Mouse (Mus musculus) spleen, postnatal 14 days (tissue): ENCODE results near the gene Irf9.
A peak's percentile ranks its signal among the peaks of the same experiment; 100 is the strongest.

Source experiments
- DNase-seq, 2 experiments: peaks; one replicate each; pipeline ENCODE4 v3.0.0; 2021 to 2022; ENCODE audit warnings: low spot score in 2 of 2

Gene Irf9

GRCm38 (mm10) chr14:55580731-55581130 is 22.6 kb upstream of the Irf9 start:
- DNase-seq: no peak

DNA sequence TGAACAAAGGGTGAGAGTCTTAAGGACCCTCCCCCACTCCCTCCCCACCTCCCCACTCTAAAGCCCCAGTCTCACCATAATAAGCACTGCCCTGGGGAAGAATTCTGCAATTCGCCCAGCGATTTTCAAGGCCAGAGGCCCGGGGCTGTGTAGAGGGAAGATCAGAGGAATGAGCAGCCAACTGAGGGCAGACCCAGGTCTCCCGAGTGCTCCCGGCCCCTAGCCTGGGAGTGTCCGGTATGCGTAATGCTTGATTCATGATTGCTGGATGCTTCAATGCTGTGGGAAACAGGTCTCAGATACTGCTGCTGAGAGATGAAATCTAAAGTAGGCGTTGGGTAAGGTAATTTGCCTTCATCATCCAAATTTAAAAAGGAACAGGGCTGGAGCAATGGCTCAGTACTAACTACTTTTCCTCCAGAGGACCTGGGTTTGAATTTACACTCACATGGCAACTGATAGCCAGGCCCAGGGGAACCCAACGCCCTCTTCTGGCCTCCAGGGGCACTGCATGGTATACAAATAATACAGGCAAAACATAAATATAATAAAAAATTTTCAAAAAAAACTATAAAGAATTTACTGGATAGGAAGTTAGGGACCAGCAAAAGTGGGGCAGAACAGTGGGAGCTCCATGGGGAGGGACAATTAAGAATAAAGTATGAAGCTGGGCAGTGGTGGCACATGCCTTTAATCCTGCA is 21.2 kb upstream of the Irf9 start:
- DNase-seq: peak in 1 of 2 experiments; percentile 36

- no peak for DNase-seq
These were observed 19.1 kb upstream of the Irf9 start for GRCm38 (mm10) chr14:55584303-55584701.

DNA sequence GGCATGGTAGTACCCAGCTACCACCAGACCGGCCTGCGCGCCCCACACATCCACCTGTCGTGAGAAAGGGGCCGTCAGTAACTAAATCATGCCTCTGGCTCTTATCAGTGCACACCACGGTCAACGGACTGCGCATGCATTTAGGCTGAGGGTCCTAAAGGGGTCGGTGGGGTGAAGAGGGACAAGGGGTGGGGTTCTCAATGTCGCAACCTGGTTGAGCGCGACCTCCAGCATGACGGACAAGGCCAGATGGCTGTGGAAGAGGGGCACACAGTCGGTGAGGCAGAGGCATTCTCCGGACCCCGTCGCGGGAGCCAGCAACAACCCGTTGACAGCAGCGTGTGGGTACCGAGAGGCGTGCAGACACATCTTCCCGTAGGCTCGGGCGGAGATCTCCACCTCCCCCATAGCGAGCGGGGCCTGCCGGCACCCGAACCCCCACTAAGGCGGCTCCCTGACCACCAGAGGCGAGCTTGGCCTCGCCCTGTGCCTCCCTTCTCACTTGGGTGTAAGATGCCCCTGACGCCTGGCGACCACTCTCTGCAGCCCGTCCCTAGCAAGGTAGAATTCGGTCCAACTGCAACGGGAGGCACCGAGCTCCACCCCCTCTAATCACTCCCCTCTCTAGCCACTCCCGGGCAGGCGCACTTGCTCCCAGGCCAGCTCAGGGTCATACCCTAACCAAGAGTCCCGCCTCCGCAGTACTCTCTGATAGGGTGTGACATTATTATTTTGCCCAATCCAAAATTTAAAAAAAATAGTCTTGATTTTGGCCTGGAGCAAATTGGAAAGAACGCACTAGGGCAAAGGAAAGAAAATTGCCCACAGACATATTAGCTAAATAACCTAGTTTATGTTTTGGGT is 18.4 kb upstream of the Irf9 start, which contains the start of gene Emc9:
TSS of gene Emc9 (minus strand) at position 601 of the 864 bp plus-strand sequence.
- peak; percentile 69 to 71 for DNase-seq

GRCm38 (mm10) chr14:55585566-55585960 is 17.8 kb upstream of the Irf9 start:
- no peak for DNase-seq

DNA sequence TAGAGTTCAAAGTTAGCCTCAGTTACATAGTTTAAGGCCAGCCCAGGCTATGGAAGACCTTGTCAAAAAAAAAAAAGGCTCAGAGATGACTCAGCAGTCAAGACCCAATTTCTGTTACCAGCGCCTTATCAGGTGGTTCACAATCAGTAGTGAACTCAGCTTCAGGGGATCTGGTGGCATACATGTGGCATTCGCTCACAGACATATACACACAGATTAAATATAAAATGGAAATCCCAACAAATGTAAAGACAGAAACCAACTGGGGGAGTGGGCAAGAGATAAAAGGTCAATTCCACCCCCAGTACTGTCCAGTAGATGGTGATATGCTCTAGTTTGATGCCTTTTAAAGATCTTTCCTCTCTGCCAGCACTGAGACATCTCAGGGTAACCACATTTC is 17.2 kb upstream of the Irf9 start:
- no peak for DNase-seq

DNA sequence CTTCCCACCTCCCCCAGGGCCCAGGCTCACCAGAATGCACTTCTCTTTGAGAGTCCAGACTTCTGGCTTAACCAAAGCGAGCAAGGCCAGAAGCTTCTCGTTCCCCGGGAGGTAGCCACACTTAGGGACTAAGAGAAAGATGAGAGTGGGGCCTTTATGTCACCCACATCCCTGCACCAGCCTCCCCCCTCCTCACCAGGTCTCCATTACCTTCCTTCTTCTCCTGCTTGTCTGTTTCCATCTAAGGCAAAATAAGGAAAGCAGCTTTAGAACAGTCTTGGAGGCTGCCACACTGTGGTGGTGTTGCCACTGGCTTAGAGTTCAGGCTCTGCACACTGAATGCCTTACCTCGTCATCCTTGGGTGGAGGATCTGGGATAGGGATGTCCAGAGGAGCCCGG is 14.1 kb upstream of the Irf9 start:
- DNase-seq: no peak

- no peak for DNase-seq
These were observed 13.5 kb upstream of the Irf9 start for GRCm38 (mm10) chr14:55589771-55590448.

DNA sequence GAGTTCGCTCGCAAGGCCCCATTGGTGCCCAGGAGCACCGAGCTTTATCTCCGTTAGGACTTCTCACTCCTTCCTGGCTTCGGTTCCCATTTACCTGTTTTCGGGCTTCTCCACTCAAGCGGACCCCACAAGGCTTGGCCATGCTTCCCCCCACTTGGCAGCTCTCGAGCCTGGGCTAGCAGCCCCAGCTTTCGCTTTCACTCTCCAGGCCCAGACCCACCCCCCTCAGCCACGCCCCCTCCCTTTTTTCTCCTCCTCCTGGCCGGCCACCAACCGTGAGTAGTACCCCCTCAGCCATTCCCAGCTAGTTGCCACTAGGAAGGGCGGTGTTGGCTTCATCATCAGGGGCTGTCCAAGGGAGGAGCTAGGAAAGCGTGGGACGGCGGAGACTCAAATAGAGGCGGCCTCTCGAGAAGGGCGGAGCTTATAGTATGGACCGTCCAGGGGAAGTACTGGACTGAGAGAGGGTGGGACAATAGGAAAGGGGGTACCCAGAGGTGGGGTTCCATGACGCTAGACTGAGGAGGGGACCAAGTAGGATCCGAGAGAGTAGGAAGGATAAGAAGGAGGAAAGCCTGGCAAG is 12.5 kb upstream of the Irf9 start, which contains the start of gene Psme2:
TSS of gene Psme2 (minus strand) at position 366 of the 583 bp plus-strand sequence.
- DNase-seq: peak; percentile 66 to 68

DNA sequence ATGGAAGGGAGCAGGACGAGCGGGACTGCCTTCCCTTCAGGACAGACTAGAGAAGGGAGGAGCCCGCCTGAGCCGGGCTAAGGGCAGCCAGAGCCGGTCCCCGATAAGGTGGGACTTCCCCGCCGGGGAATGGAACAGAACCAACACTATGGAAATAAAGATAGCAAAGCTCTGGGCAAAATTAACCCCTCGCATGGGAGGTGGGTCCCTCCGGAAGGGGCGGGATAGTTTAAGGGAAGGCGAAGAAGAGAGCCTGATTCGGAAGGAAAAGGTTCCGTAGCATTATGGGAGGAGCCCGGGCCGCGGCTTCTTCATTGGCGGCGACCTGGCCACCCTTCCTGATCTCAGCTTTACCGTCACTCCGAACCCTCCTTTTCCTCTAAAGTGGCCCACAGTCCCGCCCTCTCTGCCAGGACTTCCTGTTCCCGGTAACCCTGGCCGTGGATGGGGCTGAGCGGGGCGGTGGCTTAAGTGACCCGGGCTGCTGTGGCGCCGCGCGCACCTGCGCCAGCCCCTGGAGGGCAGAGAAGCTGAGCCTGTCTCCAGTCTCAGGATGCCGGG is 12.0 kb upstream of the Irf9 start, which contains the start of gene Rnf31:
TSS of gene Rnf31 (plus strand) at position 378 of the 561 bp plus-strand sequence.
- peak; percentile 82 for DNase-seq

DNA sequence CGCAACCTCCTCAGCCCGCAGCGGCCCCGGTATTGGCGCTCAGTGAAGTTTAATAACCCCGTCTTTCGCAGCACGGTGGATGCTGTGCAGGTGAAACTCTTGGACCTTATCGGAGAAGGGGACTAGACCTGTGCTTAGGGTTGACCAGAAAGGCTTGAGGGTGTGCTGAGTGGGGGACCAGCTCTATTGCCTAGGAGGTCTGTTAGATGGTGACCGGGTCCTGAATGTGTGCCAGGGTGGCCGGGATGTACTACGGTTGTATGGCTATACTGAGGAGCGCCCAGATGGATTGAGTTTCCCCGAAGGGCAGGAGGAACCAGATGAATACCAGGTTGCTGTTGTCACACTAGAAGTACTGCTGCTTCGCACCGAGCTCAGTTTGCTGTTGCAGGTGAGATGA is 11.1 kb upstream of the Irf9 start:
- DNase-seq: no peak

- DNase-seq: no peak
These were observed 7.2 kb upstream of the Irf9 start for GRCm38 (mm10) chr14:55596036-55596690.

GRCm38 (mm10) chr14:55598521-55599390 is 4.6 kb upstream of the Irf9 start:
- no peak for DNase-seq

DNA sequence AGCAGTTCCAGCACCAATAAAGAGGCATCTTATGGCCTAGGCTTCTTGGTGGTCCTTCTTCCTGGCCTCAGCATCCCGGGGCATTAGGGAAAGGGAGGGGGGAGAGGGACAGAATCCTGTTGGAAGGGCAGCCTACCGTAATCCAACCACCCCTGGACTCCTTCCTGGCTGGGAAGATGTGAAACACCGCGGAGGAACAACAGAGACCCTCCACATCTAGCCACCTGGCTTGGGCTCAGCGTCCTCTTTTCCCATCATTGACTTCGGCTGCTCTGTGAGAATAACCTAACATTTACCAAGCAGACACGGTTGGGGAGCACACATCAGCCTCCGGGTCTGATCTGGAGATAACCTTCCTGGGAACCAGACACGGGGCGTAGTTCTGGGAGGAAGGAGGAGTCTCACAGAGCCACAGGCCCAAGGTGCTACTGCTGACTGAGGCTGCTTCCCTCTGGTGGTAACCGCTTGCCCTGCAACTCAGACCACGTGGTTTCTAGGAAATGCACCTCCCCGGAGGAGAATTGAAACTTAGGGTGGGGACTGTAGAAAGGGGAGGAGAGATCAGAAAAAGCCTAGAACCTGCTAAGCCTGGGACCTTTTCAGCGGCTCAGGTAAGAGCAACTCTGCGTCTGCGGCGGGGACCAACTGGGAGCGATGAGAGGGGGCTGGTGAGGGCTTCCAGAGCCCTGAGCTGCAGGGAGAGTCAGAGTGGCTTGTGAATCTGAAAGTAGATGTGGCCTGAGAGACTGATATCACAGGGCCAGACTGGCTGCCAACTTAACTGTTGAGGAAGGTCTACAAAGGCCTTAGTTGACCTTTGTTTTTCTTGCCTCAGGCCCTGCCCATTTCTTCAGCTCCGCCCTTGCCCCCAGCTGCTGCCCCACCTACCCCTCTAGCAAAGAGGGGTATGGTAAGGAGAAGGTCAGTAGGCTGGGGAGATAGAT is 534 bp downstream of the Irf9 start:
- peak; percentile 91 to 92 for DNase-seq

GRCm38 (mm10) chr14:55604823-55605222 is 1.5 kb downstream of the Irf9 start:
- no peak for DNase-seq

- no peak for DNase-seq
These were observed 2.5 kb downstream of the Irf9 start for GRCm38 (mm10) chr14:55605743-55606459.

DNA sequence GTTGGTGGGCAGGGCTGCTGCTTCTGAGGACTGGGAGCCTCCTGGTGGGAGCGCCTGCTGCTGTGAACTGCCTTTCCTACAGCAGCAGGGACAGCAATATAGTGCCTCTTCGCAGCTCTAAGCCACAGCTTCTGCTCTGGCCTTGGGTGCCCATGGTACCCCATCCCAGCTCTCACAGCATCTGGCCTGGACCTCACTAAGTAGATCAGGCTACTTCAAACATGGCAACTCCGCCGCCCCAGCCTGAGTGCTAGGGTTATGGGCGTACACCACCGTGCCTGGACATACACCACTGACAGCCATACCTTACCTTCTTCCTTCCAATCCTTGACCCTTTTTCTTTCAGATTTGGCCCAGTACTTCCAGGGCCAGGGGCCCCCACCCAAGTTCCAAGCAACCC is 5.0 kb downstream of the Irf9 start:
- DNase-seq: no peak

DNA sequence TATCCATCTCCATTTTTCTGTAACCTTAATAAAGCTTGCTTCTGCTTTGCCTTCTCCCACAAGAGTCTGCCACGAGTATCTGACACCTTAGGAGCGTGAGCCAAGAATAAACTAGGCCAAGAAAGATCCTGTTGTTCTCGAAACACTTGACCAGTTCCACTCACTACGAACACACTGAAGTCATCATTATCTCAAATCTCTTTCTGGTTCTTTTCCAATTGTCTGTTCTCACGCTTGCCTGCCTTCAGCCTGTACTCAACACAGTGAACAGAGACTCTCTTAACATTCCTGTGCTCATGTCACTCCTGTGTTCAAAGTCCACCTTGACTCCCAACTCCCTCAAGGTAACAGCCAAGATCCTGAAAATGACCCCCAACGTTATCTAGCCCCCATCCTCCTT is 10.0 kb downstream of the Irf9 start:
- DNase-seq: no peak
